Mouse (Mus musculus): ENCODE measurements around the gene Zfp786. TPM values are rescaled to one million over a fixed set of nuclear protein-coding genes. Genes with fewer than 3 reads are reported as not detected.

Zfp786 gene
- 6.9 and 7.1 TPM in 2 replicates for polyA plus RNA-seq (2012; rRNA removed)

DNA sequence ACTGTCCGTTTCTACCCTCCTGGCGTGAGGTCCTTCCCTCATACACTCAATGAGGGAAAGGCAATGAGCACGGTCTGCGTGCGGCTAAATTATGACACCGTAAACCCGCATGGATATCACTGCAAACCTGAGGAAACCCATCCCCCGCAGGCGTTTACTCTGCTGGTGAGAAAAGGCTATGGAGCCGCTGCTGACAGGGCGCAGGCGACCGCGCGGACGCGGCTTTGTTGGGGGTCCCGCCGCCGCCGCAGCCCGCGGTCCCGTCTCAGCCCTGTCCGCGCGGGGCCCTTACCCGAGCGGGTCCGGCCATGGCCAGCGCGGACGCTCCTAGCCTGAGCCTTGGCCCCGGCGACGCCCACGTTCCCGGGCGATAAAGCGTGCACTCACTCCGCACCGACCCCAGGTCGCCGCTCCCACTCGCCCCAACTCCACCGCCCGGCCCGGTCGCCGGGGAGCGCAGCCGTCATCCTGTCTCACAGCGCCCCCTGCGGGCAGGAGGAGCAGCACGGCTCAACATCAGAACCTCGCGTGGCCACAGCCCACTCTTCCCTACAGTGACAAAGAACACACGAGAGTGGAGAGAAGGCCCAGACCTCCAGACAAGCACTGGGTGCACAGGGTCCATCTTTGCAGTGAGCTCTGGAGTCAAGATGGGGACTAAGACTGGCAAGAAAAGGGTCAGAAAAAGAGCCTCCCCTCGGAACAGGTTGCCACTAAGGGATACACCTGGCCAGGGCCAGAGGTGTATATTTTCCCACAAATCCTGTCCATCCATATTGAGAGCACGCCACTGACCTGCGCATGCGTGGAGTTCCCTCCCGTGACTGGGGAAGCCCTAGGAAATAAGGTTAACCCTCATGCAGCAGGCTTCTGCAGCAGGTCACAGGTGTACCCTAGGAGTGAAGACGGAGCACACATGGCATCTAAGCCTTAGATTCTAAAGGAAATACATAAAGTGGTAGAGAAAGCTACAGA, at the start of gene Zfp786:
Gene Zfp786, minus strand, starts transcription at position 764 of the 975 bp plus-strand sequence.

DNA sequence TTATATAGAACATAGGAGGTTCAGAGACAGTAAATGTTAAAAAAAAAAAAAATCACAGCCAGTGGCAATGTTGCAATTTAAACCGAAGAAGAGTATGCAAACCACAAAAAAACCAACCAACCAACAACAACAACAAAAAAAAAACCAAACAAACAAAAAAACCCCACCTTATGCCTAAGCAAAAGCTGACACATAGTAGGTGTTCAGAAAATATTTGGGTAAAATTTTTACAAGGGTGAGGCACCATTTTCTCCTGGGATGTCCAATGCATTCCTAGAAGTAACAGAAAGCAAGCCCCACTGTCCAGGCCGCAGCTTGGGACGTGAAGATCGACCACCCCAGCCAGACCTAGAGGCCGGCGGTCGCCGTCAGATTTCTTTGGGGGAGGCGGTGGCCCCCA, 46.4 kb upstream of the Zfp786 start, which contains the start of gene Zfp282:
Gene Zfp282, plus strand, starts transcription at position 147 of the 400 bp plus-strand sequence.

DNA sequence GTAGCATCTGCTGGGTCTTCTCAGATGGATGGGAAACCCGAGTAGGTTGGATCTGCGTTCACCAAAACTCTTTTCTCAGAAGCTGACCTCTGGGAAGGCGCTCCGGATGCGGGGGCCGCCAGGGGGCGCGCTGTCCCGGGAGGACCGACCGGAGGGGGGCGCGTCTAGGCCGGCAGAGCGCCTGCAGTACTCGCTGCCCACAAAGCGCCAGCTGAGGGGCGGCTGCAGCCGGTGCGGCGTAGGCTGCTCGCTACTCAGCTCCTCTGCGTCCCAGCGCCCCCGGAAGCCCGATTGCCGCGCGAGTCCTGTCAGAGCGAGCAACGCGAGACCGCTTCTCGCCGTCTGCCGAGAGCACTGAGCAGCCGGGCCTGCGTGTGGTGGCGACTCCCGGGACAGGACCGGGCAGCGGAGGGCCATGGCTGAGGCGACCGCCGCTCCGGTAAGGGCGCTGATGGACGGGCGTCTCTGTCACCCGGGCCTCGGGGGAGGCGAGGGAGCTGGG, 4.9 kb upstream of the Zfp786 start, which contains the start of gene Zfp398:
Gene Zfp398, plus strand, starts transcription at position 180 of the 502 bp plus-strand sequence.

DNA sequence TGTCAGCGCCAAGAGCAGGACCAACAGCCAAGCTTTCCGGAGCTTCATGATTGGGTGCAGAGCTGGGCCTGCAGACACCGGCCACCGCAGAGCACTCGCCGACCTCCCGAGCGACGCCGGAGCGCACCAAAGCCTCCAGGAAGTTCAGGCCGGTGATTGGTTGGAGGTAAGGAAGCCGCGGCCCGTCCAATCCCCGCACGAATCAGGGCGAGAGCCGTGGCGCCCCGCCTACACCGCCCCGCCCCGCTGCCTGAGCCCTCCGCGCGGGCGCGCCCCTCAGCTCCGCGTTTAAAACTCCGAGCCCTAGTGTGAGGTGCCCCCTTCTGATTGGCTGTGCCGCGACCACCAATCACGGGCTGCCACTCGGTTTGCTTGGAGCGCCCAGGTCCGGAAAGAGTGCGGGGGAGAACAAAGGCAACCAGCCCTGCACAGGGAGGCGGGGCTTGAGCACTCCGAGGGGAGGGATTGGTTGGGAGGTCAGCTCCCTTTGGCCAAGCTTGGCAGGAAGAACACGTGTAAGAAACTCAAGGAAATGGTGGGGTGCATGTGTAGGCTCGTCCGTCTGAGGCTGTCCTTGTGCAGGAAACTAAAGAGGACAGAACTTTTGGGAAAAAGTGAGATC, 17.3 kb downstream of the Zfp786 start, which contains the start of gene Pdia4:
Gene Pdia4, minus strand, starts transcription at position 174 of the 622 bp plus-strand sequence.

Other genes with a start within 250 kb of the Zfp786 start
- gene Ezh2, start 235.5 kb downstream of the Zfp786 start, polyA plus RNA-seq (2012; rRNA removed) = 211 and 271 TPM in 2 replicates
- gene Pdia4, start 17.4 kb downstream of the Zfp786 start, polyA plus RNA-seq (2012; rRNA removed) = 68.0 and 89.8 TPM in 2 replicates
- 14.3 and 14.9 TPM in 2 replicates for gene Zfp398, start 4.8 kb upstream of the Zfp786 start, polyA plus RNA-seq (2012; rRNA removed)
- gene Zfp282, start 46.3 kb upstream of the Zfp786 start, polyA plus RNA-seq (2012; rRNA removed) = 23.3 and 24.3 TPM in 2 replicates
- 21.3 and 23.1 TPM in 2 replicates for gene Zfp212, start 89.6 kb upstream of the Zfp786 start, polyA plus RNA-seq (2012; rRNA removed)
- gene Zfp956, start 122.5 kb upstream of the Zfp786 start, polyA plus RNA-seq (2012; rRNA removed) = 24.5 and 26.9 TPM in 2 replicates
- 17.5 and 20.5 TPM in 2 replicates for gene Zfp777, start 218.0 kb upstream of the Zfp786 start, polyA plus RNA-seq (2012; rRNA removed)

Measured in central nervous system, embryonic 14 days (tissue).